Mouse (Mus musculus): ENCODE data around the gene Wdr46. TPM values are rescaled to one million over a fixed set of nuclear protein-coding genes. Genes with fewer than 3 reads are reported as not detected.
A peak's percentile ranks its signal among the peaks of the same experiment; 100 is the strongest.
"Not testable (repeated sequence)": the region's sequence is repeated elsewhere in the genome, so short reads cannot be mapped to it uniquely, and the experiment has no call there.

Gene Wdr46
- polyA plus RNA-seq, 1 experiment: not detected

DNA sequence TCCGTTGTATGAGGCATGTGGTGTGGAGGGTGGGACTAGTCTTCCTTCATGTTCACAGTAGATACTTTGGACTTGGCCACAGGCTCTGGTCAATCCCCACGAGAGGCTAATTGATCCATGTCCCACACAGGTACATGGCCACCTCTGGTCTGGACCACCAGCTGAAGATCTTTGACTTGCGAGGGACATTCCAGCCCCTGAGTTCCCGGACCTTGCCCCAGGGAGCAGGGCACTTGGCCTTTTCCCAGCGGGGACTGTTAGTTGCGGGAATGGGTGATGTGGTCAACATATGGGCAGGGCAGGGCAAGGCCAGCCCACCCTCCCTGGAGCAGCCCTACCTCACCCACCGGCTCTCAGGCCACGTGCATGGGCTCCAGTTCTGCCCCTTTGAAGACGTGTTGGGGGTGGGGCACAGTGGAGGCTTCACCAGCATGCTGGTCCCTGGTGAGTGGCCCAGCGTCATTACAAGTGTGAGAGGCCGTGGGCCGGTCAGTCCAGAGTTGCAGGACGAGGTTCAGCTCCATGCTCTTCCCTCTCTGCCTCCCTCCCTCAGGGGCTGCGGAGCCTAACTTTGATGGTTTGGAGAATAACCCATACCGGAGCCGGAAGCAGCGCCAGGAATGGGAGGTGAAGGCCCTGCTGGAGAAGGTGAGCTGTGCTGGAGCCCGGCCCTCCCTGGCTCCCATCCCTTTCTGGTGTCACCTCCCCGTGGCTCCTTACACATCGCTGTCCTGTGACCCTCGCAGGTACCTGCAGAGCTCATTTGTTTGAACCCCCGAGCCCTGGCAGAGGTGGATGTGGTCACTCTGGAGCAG, 7.8 kb downstream of the Wdr46 start:
- Histone ChIP-seq H3K4me3 (ENCODE audit: insufficient read depth, low read depth, low read length) (no peak overlapping the region), H3K27ac (ENCODE audit: insufficient read depth, low read depth, low read length) (no peak overlapping the region), H3K4me1 (ENCODE audit: control insufficient read depth, insufficient read depth, low read length) (peaks cover 27% of the 10 kb centered on the region)
- 87% methylated on average over 22 of the region's 22 CpGs for WGBS
- TF ChIP-seq CTCF (IDR thresholded peaks at IDR 0.05; ENCODE audit: insufficient read depth, low read depth, low read length): no peak
- TF ChIP-seq POLR2A (IDR thresholded peaks at IDR 0.05; ENCODE audit: insufficient read depth, low read depth, low read length): no peak

DNA sequence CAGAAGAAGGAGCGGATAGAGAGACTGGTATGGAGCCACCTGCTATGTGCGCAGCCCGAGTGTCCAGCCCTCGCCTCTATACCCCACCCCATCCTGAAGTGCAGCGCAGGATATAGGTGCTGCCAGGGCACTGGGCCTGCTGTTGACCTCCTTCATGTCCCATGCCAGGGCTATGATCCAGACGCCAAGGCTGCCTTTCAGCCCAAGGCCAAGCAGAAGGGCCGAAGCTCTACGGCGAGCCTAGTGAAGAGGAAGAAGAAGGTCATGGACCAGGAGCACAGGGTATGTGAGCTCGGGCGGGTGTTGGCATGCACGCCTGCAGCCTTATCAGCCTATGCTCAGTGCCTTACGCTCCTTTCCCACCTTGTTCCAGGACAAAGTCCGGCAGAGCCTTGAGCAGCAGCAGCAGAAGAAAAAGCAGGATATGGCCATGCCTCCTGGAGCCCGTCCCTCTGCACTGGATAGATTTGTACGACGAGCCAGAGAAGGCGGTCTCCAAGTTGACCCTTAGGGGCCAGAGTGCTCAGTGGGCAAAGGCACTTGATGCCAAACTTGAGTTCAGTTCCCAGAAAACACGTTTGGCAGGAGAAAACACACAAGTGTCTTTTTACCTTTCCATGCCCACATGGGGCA, 8.6 kb downstream of the Wdr46 start:
- H3K27ac ChIP-seq (ENCODE audit: insufficient read depth, low read depth, low read length): no peak overlapping the region
- H3K4me3 ChIP-seq (ENCODE audit: insufficient read depth, low read depth, low read length): no peak overlapping the region
- H3K4me1 ChIP-seq (ENCODE audit: control insufficient read depth, insufficient read depth, low read length): peaks cover 27% of the 10 kb centered on the region
- TF ChIP-seq POLR2A (IDR thresholded peaks at IDR 0.05; ENCODE audit: insufficient read depth, low read depth, low read length) (no peak), CTCF (IDR thresholded peaks at IDR 0.05; ENCODE audit: insufficient read depth, low read depth, low read length) (no peak)
- WGBS: 91% methylated on average over 19 of the region's 19 CpGs

DNA sequence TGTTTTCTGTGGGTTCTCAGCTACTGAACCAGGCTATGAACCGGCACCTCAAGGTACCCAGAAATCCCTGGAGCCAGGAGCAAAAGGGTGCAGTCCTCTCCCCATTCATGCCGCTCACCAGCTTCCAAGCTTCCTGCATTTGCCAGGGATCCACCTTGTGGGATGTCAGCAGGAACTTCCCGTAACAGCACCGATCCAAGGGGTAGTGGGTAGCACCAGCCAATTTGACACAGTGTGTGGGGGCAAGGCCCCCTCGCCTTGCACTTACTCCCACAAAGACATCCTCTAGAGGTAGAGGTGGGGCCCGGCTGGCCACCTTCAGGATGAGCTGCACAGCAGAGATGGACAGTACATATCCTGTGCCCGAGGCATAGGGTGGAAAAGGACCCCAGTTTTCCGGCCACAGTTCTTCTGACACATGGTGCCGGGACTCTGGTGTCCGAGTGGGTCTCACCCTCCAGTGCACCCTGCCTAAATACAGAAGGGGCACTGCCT, 9.7 kb downstream of the Wdr46 start:
- Histone ChIP-seq H3K4me3 (ENCODE audit: insufficient read depth, low read depth, low read length) (peak overlapping the region; percentile 72), H3K27ac (ENCODE audit: insufficient read depth, low read depth, low read length) (no peak overlapping the region), H3K4me1 (ENCODE audit: control insufficient read depth, insufficient read depth, low read length) (peaks cover 35% of the 10 kb centered on the region)
- no peak for TF ChIP-seq POLR2A (IDR thresholded peaks at IDR 0.05; ENCODE audit: insufficient read depth, low read depth, low read length)
- 63% methylated on average over 10 of the region's 10 CpGs for WGBS

DNA sequence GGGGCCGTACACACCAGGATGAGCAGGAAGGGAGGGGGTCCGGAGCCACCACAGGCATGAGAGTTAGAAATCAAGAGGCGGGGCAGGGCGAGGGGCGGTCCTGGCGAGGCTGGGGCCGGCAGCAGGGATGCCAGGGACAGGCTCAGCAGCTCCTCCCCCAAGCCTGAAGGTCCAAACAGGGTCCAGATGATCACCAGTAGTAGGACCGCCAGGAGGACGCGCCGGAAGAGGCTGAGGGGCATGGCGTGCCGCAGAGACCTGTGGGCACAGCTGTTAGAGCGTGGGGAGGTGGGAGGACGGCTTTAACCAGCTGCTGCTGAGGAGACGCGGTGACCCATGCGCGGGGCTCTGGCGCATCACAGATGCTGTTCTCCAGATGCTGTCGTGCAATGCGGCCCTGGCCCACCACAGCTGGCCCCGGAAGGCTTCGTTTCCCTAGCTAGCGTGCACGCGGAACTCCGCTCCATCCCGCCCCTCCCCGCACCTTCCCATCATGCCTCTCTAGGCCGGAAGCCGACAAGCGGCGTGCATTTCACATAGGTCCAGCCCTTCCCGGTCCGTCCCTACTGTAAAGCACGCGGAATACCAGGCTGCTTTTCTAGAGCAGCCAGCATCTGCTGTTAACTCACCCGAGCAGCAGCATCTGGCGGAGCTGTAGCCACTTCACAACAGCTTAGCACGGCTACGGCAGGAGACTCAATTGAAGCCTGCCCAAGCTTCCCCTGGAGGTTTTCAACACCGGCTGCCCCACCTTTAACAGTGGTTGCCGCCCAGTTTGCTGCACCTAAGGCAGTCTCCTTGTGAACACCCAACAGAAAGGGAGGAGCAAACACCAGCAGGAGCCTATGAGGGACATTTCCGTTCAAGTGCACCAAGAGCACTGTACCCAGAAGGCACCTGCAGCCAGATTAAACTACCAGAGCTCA, 10.8 kb downstream of the Wdr46 start, which contains the start of gene B3galt4:
B3galt4 (minus strand) TSS at position 468 of the 926 bp plus-strand sequence.
- Histone ChIP-seq H3K4me1 (ENCODE audit: control insufficient read depth, insufficient read depth, low read length) (peaks cover 35% of the 10 kb centered on the region), H3K4me3 (ENCODE audit: insufficient read depth, low read depth, low read length) (peak within 1 kb of the TSS; percentile 72), H3K27ac (ENCODE audit: insufficient read depth, low read depth, low read length) (peak within 1 kb of the TSS; percentile 76)
- TF ChIP-seq CTCF (IDR thresholded peaks at IDR 0.05; ENCODE audit: insufficient read depth, low read depth, low read length): no peak
- peak; percentile 72 for TF ChIP-seq POLR2A (IDR thresholded peaks at IDR 0.05; ENCODE audit: insufficient read depth, low read depth, low read length)
- WGBS: under 1% methylated on average over 41 of the region's 45 CpGs

DNA sequence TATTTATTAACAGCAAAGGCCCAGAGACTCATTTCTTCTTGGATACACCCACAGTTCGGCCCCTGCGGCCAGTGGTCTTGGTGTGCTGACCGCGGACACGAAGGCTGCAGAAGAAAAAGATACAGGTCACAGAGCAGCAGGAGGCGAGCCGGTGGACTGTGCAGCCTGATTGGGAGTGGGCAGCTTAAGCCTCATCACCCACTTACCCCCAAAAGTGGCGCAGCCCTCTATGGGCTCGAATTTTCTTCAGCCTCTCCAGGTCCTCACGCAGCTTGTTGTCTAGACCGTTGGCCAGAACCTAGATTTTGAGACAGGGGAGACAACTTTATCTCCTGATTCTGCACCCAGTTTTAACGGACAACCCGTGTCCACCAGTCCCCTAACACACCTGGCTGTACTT, 11.6 kb downstream of the Wdr46 start:
- H3K4me3 ChIP-seq (ENCODE audit: insufficient read depth, low read depth, low read length); H3K27ac ChIP-seq (ENCODE audit: insufficient read depth, low read depth, low read length): not testable (repeated sequence)
- peaks cover 35% of the 10 kb centered on the region for H3K4me1 ChIP-seq (ENCODE audit: control insufficient read depth, insufficient read depth, low read length)
- WGBS: 76% methylated on average over 13 of the region's 13 CpGs

- WGBS: 80% methylated on average over 4 of the region's 4 CpGs
- Histone ChIP-seq H3K4me3 (ENCODE audit: insufficient read depth, low read depth, low read length) (no peak overlapping the region), H3K4me1 (ENCODE audit: control insufficient read depth, insufficient read depth, low read length) (peaks cover 38% of the 10 kb centered on the region), H3K27ac (ENCODE audit: insufficient read depth, low read depth, low read length) (no peak overlapping the region)
- no peak for TF ChIP-seq CTCF (IDR thresholded peaks at IDR 0.05; ENCODE audit: insufficient read depth, low read depth, low read length)
- TF ChIP-seq POLR2A (IDR thresholded peaks at IDR 0.05; ENCODE audit: insufficient read depth, low read depth, low read length): no peak
These were observed 12.4 kb downstream of the Wdr46 start for GRCm38 (mm10) chr17:33952879-33953278.

GRCm38 (mm10) chr17:33953310-33953709, 12.8 kb downstream of the Wdr46 start:
- WGBS: 81% methylated on average over 3 of the region's 3 CpGs
- peaks cover 39% of the 10 kb centered on the region for H3K4me1 ChIP-seq (ENCODE audit: control insufficient read depth, insufficient read depth, low read length)
- H3K4me3 ChIP-seq (ENCODE audit: insufficient read depth, low read depth, low read length): no peak overlapping the region
- no peak overlapping the region for H3K27ac ChIP-seq (ENCODE audit: insufficient read depth, low read depth, low read length)
- TF ChIP-seq CTCF (IDR thresholded peaks at IDR 0.05; ENCODE audit: insufficient read depth, low read depth, low read length) (no peak), POLR2A (IDR thresholded peaks at IDR 0.05; ENCODE audit: insufficient read depth, low read depth, low read length) (no peak)

DNA sequence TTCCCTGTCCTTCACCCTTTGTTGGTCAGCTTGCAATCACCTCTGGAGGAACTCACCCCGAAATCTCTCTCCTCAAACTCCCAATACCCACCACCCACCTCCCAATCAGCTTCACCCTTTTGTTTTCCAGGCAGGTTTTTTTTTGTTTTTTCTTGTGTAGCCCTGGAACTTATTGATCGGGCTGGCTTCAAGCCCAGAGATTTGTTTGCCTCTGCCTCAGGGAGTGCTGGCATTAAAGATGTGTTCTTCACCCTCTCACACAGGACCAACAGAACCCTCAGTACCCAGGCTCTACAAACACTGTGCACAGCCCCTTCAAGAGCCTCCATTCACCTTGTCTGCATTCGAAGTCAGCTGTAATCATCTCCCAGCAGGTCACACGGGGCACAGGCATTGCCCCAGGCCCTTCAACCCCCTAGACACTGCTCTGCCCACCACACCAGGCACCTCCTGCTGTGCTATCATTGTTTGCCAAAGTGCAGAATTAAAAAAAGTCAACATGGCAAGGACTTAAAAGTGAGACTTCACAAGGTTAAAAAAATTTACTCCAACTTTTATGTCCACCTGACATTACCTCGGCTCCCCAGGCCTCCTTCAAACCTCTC, 13.6 kb downstream of the Wdr46 start:
- H3K4me1 ChIP-seq (ENCODE audit: control insufficient read depth, insufficient read depth, low read length): peaks cover 36% of the 10 kb centered on the region
- no peak overlapping the region; the same call in 1 of the 2 replicates for H3K4me3 ChIP-seq (ENCODE audit: insufficient read depth, low read depth, low read length)
- no peak overlapping the region for H3K27ac ChIP-seq (ENCODE audit: insufficient read depth, low read depth, low read length)
- 27% methylated on average over 5 of the region's 5 CpGs for WGBS
- TF ChIP-seq POLR2A (IDR thresholded peaks at IDR 0.05; ENCODE audit: insufficient read depth, low read depth, low read length): no peak
- TF ChIP-seq CTCF (IDR thresholded peaks at IDR 0.05; ENCODE audit: insufficient read depth, low read depth, low read length): no peak
